Mouse (Mus musculus) ES-Bruce4 (cell line): Measurements from ENCODE around the gene Ddit4.

Experiments used
- CTCF ChIP-seq: IDR thresholded peaks from one replicate; pipeline ENCODE4 v1.8.1; 2011; ENCODE audit warnings: low read depth, low read length
- EP300 ChIP-seq: IDR thresholded peaks from 2 replicates; pipeline ENCODE4 v1.6.1; 2011; ENCODE audit warnings: low read depth, low read length; ENCODE audit not compliant: insufficient read depth
- POLR2A ChIP-seq: IDR thresholded peaks from one replicate; pipeline ENCODE4 v1.8.1; 2011; ENCODE audit warnings: low read length; ENCODE audit not compliant: insufficient read depth

DNA sequence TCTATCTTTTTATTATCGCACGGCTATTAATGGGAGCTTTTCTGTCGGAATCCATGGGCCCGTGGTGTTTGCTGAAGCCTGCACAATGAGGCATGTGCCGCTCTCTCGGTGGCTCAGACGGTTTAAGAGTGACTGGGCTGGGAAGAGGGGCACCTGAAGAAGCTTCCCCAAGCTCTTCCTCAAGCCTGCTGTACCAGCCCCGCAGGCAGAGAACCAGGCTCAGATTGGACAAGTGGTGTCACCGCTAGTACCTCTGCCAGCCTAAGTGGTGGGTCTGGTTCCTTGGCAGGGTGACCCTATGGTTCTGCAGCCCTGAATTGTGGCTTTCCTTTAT is 13.7 kb upstream of the Ddit4 start:
- TF ChIP-seq CTCF (no peak), POLR2A (no peak), EP300 (no peak)
